Mouse (Mus musculus): Measurements from ENCODE around the gene Shank2. TPM values are rescaled to one million over a fixed set of nuclear protein-coding genes. Genes with fewer than 3 reads are reported as not detected.

The Shank2 gene
- total and polyA plus RNA-seq, 3 experiments, result not detected

DNA sequence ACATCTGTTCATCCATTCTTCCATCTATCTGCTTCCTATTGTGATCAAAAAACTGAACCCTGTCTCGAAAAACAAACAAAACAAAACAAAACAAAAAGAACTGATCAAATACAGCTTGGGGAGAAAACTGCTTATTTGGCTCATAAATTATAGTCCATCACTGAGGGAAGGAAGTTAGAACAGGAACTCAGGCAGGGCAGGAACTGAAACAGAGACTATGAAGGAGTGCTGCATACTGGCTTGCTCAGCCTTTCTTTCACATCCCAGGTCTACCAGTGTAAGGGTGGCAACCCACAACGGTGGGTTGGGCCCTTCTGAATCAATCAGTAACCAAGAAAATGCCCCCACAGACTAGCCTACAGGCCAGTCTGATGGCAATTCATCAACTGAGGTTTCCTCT, 469.4 kb downstream of the Shank2 start:
- Histone ChIP-seq H3K4me3 (replicated peaks in 1 of 3; ENCODE audit: low read depth in 2 of 3, low read length in 2 of 3, poor library complexity in 1 of 3) (no peak overlapping the region), H3K27ac (ENCODE audit: insufficient read depth, low read depth) (no peak overlapping the region), H3K36me3 (replicated peaks in 1 of 2; ENCODE audit: control insufficient read depth in 1 of 2, insufficient read depth in 1 of 2, low read length in 1 of 2) (peaks cover 5% of the 10 kb centered on the region in 2 experiments), H3K9me3 (replicated peaks; ENCODE audit: low read length) (peaks cover 6% of the 10 kb centered on the region), H3K79me2 (replicated peaks; ENCODE audit: control insufficient read depth, extremely low read depth, insufficient read depth, poor library complexity, severe bottlenecking) (no peaks in the 10 kb centered on the region), H3K4me1 (ENCODE audit: control insufficient read depth in 1 of 2, insufficient read depth in 2 of 2) (0 out of 4 replicates have a peak, but pooled peaks cover 0 to 3% of the 10 kb centered on the region in 2 experiments), H3K9ac (ENCODE audit: insufficient read depth, low read depth) (no peak overlapping the region), H3K27me3 (replicated peaks) (peaks cover 16% of the 10 kb centered on the region), H3K4me2 (ENCODE audit: insufficient read depth, low read depth, poor library complexity, severe bottlenecking) (no peak overlapping the region)
- DNase-seq (ENCODE audit: extremely low read depth), result no peak
- in situ Hi-C loops (cut with MboI; ENCODE audit: low pct_ligation_motif_present, low pct_unique_long_range_greater_than_20kb, low sequenced_read_pairs), result no loop called here
- no peak for TF ChIP-seq CHD2 (IDR thresholded peaks at IDR 0.05; ENCODE audit: low read length)
- no peak for TF ChIP-seq USF2 (conservative IDR thresholded peaks at IDR 0.05; ENCODE audit: low read depth, low read length)
- dilution Hi-C loops (cut with MboI; ENCODE audit: extremely low pct_ligation_motif_present, extremely low pct_unique_long_range_greater_than_20kb, low sequenced_read_pairs), result no loop called here

DNA sequence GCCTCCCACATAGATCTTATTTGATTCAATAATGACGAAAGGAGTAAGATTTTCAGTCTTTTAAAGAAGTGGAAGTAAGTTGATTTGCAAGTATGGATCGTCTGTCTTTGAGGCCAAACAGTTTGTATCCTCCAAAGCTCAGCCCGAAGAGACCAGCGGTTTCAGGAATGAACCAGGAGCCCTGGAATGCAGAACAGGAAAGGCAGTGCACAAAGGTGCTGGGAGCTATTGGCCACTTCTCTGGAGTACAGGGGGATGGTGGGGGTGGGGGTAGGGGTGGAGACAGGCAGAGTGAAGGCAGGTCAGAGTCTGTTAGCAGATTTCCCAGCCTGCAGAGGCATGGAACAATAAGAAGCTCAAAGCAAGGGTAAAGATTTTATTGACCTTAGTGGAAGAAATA, 471.8 kb downstream of the Shank2 start:
- Histone ChIP-seq H3K9me3 (replicated peaks; ENCODE audit: low read length) (peaks cover 6% of the 10 kb centered on the region), H3K36me3 (replicated peaks in 1 of 2; ENCODE audit: control insufficient read depth in 1 of 2, insufficient read depth in 1 of 2, low read length in 1 of 2) (peaks cover 18 to 19% of the 10 kb centered on the region in 2 experiments), H3K79me2 (replicated peaks; ENCODE audit: control insufficient read depth, extremely low read depth, insufficient read depth, poor library complexity, severe bottlenecking) (no peaks in the 10 kb centered on the region), H3K9ac (ENCODE audit: insufficient read depth, low read depth) (no peak overlapping the region), H3K27me3 (replicated peaks) (peaks cover 3% of the 10 kb centered on the region), H3K4me3 (replicated peaks in 1 of 3; ENCODE audit: low read depth in 2 of 3, low read length in 2 of 3, poor library complexity in 1 of 3) (no peak overlapping the region), H3K4me1 (ENCODE audit: control insufficient read depth in 1 of 2, insufficient read depth in 2 of 2) (0 out of 4 replicates have a peak, but pooled peaks cover 0 to 3% of the 10 kb centered on the region in 2 experiments), H3K27ac (ENCODE audit: insufficient read depth, low read depth) (no peak overlapping the region), H3K4me2 (ENCODE audit: insufficient read depth, low read depth, poor library complexity, severe bottlenecking) (no peak overlapping the region)
- dilution Hi-C loops (cut with MboI; ENCODE audit: extremely low pct_ligation_motif_present, extremely low pct_unique_long_range_greater_than_20kb, low sequenced_read_pairs) (no loop called here), in situ Hi-C loops (cut with MboI; ENCODE audit: low pct_ligation_motif_present, low pct_unique_long_range_greater_than_20kb, low sequenced_read_pairs) (no loop called here)
- DNase-seq (ENCODE audit: extremely low read depth), result no peak
- no peak for TF ChIP-seq CTCF (conservative IDR thresholded peaks at IDR 0.05 in 1 of 2, IDR thresholded peaks at IDR 0.05 in 1 of 2; ENCODE audit: low read depth in 2 of 2, low read length in 2 of 2)
- no peak for TF ChIP-seq GABPA (IDR thresholded peaks at IDR 0.05; ENCODE audit: insufficient replicate concordance, low read depth, low read length)
- no peak for TF ChIP-seq TBP (conservative IDR thresholded peaks at IDR 0.05; ENCODE audit: low read depth, low read length)
- no peak for TF ChIP-seq RAD21 (IDR thresholded peaks at IDR 0.05; ENCODE audit: low read depth, low read length)
- no peak for TF ChIP-seq HCFC1 (IDR thresholded peaks at IDR 0.05; ENCODE audit: low read depth, low read length)
- TF ChIP-seq USF2 (conservative IDR thresholded peaks at IDR 0.05; ENCODE audit: low read depth, low read length), result no peak
- no peak for TF ChIP-seq USF1 (IDR thresholded peaks at IDR 0.05; ENCODE audit: low read depth, low read length)
- no peak for TF ChIP-seq SMC3 (IDR thresholded peaks at IDR 0.05; ENCODE audit: low read depth, low read length)

Other genes with a start within 250 kb of the Shank2 start
- gene Osbpl5, start 244.9 kb upstream of the Shank2 start, total RNA-seq (2012; rRNA removed), result 1.7 and 2.0 TPM in 2 replicates
- gene Osbpl5, start 244.9 kb upstream of the Shank2 start, total RNA-seq (2014; rRNA removed), result 0.66 and 1.1 TPM in 2 replicates
- gene Osbpl5, start 244.9 kb upstream of the Shank2 start, polyA plus RNA-seq (2012; ENCODE audit: insufficient read length, low read depth), result 1.6 and 2.2 TPM in 2 replicates
- not detected in 2 replicates for gene Mrgprg, start 234.9 kb upstream of the Shank2 start, total RNA-seq (2012; rRNA removed)
- not detected in 2 replicates for gene Mrgprg, start 234.9 kb upstream of the Shank2 start, total RNA-seq (2014; rRNA removed)
- gene Mrgprg, start 234.9 kb upstream of the Shank2 start, polyA plus RNA-seq (2012; ENCODE audit: insufficient read length, low read depth), result not detected in 2 replicates
- gene Mrgpre, start 217.4 kb upstream of the Shank2 start, total RNA-seq (2012; rRNA removed), result 1.3 and 1.5 TPM in 2 replicates
- 0.26 and 0.68 TPM in 2 replicates for gene Mrgpre, start 217.4 kb upstream of the Shank2 start, total RNA-seq (2014; rRNA removed)
- gene Mrgpre, start 217.4 kb upstream of the Shank2 start, polyA plus RNA-seq (2012; ENCODE audit: insufficient read length, low read depth), result 3.0 and 3.5 TPM in 2 replicates
- gene Nadsyn1, start 179.1 kb upstream of the Shank2 start, total RNA-seq (2012; rRNA removed), result 8.0 and 11.7 TPM in 2 replicates
- gene Nadsyn1, start 179.1 kb upstream of the Shank2 start, total RNA-seq (2014; rRNA removed), result 7.9 and 8.6 TPM in 2 replicates
- 5.1 and 5.4 TPM in 2 replicates for gene Nadsyn1, start 179.1 kb upstream of the Shank2 start, polyA plus RNA-seq (2012; ENCODE audit: insufficient read length, low read depth)
- 17.3 and 18.1 TPM in 2 replicates for gene Dhcr7, start 178.8 kb upstream of the Shank2 start, total RNA-seq (2012; rRNA removed)
- gene Dhcr7, start 178.8 kb upstream of the Shank2 start, total RNA-seq (2014; rRNA removed), result 17.7 and 22.1 TPM in 2 replicates
- gene Dhcr7, start 178.8 kb upstream of the Shank2 start, polyA plus RNA-seq (2012; ENCODE audit: insufficient read length, low read depth), result 46.9 and 60.3 TPM in 2 replicates
- gene Gm498, start 135.1 kb upstream of the Shank2 start, total RNA-seq (2012; rRNA removed), result not detected in 2 replicates
- gene Gm498, start 135.1 kb upstream of the Shank2 start, total RNA-seq (2014; rRNA removed), result not detected in 2 replicates
- not detected in 2 replicates for gene Gm498, start 135.1 kb upstream of the Shank2 start, polyA plus RNA-seq (2012; ENCODE audit: insufficient read length, low read depth)